Mouse (Mus musculus): Measurements from ENCODE around the gene Grm1.

DNA sequence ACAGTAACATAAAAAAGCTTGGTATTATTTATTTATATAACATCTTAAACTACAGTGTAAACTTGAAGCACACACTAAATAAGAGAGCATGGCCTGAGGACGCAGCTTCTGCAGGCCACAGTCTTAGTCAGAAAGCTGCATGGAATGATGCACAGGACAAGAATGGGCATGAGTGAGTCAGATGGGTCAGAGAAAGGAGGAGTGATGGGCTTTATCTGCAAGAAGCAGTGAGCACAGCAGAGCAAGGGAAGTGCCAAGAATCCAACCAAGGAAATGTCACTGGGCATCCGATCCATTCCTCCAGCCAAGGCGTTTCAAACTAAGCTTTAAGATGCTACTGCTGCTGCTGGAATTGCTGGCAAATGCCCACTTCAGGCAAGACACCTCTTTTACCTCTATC lies 131.6 kb downstream of the Grm1 start:
- no peak for TF ChIP-seq CTCF (IDR thresholded peaks at IDR 0.05; ENCODE audit: insufficient read depth, low read length)
- TF ChIP-seq POLR2A (IDR thresholded peaks at IDR 0.05; ENCODE audit: borderline replicate concordance, extremely low read depth, low read depth, low read length), result no peak

Measured in lung, adult 2 months (tissue).